Mouse (Mus musculus): Measurements from ENCODE around the gene Sbno1. TPM values are rescaled to one million over a fixed set of nuclear protein-coding genes. Genes with fewer than 3 reads are reported as not detected.

Sbno1 gene
- total and polyA plus RNA-seq, 3 experiments = 11.3 to 62.9 (median 58.8) TPM

DNA sequence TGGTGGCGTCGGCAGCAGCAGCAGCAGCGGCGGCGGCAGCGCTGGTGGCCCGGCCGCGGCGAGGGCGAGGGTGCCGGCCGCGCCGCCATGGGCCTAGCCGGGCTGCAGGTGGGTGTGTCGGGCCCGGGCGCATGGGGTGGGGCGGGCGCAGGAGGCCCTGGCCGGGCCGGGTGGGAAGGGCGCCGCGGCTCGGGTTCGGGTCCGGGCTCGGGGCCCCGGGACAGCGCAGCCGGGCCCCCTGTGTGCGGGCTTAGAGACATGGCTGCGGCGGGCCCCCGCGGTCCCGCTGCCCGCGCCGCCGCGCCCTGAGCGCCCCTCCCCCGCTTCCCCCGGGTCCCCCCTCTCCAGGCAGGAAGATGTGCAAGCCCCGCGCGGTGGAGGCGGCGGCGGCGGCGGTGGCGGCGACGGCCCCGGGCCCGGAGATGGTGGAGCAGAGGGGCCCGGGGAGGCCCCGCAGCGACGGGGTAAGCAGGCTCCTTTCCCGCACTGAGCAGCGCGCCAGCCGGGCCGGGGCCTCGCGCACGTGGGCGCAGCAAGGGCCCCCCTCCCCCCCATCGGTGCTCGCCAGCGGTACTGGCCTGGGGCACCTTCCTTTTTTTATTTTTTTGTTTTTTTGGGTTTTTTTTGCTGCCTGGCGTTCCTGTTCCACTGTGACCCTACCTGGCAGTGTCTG is 20.0 kb upstream of the Sbno1 start:
- intact Hi-C loops (cut with DNase I) = no loop called here
- peak overlapping the region; percentile 77 for H3K4me3 ChIP-seq
- peak overlapping the region; percentile 84 for H3K9ac ChIP-seq (ENCODE audit: low read depth, low read length)
- H3K27ac ChIP-seq = peak overlapping the region; percentile 90
- DNase-seq = peak; percentile 72 to 78
- no peaks in the 10 kb centered on the region; the same call in 1 of the 2 replicates for H3K79me2 ChIP-seq (replicated peaks; ENCODE audit: control insufficient read depth, insufficient read depth, low read length)
- WGBS = 6% methylated on average over 65 of the region's 77 CpGs
- TF ChIP-seq EP300 (IDR thresholded peaks at IDR 0.05; ENCODE audit: insufficient read depth, low read depth, low read length) (no peak), CTCF (IDR thresholded peaks at IDR 0.05) (no peak), POLR2A (IDR thresholded peaks at IDR 0.05; ENCODE audit: insufficient read depth, low read depth, low read length) (no peak)
- no peaks in the 10 kb centered on the region for H3K27me3 ChIP-seq (ENCODE audit: control insufficient read depth, insufficient read depth, low read length)
- peaks cover 7% of the 10 kb centered on the region for H3K4me1 ChIP-seq (ENCODE audit: control insufficient read depth, insufficient read depth, low read length)
- peaks cover 3% of the 10 kb centered on the region; the same call in 1 of the 2 replicates for H3K36me3 ChIP-seq (ENCODE audit: control insufficient read depth, insufficient read depth, low read length)

DNA sequence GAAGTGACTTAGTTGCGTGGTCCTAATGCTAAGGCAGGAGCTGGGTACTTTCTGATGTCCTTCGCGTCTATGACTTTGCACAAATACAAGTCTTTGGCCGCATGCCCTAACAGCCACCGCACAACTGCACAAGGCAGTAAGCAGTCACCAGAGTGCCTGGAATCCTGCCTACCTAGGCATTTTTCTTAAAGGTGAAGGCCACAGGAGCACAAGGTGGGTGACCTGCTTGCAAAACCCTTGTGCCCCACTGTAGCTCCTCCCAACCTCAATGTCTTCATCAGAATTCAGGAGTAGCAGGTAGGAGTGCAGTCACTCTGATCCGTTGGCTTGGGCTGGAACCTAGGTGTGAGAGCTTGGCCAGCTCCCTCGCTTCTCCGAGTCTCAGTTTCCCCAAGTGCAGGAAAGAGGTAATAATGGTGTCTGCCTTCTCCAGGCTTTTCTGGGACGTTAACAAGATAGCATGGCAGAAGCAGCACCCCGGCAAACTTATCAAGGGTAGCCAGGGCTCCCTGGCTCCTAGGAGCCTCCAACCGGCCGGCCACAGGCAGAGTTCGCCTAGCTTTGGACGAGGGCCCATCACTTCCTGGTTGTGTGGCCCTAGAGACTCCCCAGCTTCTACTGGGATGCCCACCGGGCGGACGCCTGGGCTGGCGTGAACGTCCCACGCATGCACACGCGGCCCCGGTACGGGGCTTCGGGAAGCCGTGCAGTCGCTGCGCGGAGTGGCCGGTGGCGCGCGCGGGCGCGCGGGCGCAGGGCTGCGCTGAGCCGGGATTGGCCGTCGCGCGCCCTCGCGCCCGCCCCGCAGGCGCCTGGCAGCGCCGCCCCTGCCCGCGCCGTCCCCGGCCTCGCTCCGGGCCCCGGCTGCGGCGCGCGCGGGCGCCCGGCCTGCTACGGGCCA is 19.1 kb upstream of the Sbno1 start:
- peak; percentile 84 to 89 for DNase-seq
- peak overlapping the region; percentile 72 for H3K4me3 ChIP-seq
- H3K79me2 ChIP-seq (replicated peaks; ENCODE audit: control insufficient read depth, insufficient read depth, low read length) = no peaks in the 10 kb centered on the region; the same call in 1 of the 2 replicates
- WGBS = 20% methylated on average over 66 of the region's 66 CpGs
- peak overlapping the region; percentile 87 for H3K9ac ChIP-seq (ENCODE audit: low read depth, low read length)
- TF ChIP-seq POLR2A (IDR thresholded peaks at IDR 0.05; ENCODE audit: insufficient read depth, low read depth, low read length) = peak; percentile 73
- TF ChIP-seq EP300 (IDR thresholded peaks at IDR 0.05; ENCODE audit: insufficient read depth, low read depth, low read length) = no peak
- TF ChIP-seq CTCF (IDR thresholded peaks at IDR 0.05) = 0 out of 2 replicates have a peak, but pooled peaks have one; percentile 2
- no peaks in the 10 kb centered on the region for H3K27me3 ChIP-seq (ENCODE audit: control insufficient read depth, insufficient read depth, low read length)
- intact Hi-C loops (cut with DNase I) = no loop called here
- H3K27ac ChIP-seq = peak overlapping the region; percentile 89
- H3K4me1 ChIP-seq (ENCODE audit: control insufficient read depth, insufficient read depth, low read length) = peaks cover 7% of the 10 kb centered on the region
- peaks cover 3% of the 10 kb centered on the region; the same call in 1 of the 2 replicates for H3K36me3 ChIP-seq (ENCODE audit: control insufficient read depth, insufficient read depth, low read length)

DNA sequence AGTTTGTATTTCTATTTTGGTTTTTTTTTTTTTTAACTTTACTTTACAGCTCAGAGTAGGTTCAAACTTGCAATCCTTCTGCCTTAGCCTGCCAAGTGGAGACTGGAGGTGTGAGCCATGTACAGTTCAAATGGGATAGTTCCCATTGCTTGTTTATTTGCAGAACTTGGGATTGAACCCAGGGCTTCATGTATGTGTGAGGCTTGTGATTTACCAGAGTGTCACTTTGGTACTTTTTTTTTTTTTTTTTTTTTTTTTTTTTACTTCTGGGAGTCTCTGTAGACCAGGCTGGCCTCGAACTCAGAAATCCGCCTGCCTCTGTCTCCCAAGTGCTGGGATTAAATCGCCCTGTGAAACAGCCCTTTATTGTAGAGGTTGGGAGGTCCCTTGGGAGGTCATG is 18.4 kb upstream of the Sbno1 start:
- intact Hi-C loops (cut with DNase I) = no loop called here
- no peak overlapping the region for H3K4me3 ChIP-seq
- peak overlapping the region; percentile 89 for H3K27ac ChIP-seq
- no peak overlapping the region; the same call in 1 of the 2 replicates for H3K9ac ChIP-seq (ENCODE audit: low read depth, low read length)
- H3K36me3 ChIP-seq (ENCODE audit: control insufficient read depth, insufficient read depth, low read length) = peaks cover 3% of the 10 kb centered on the region; the same call in 1 of the 2 replicates
- no peak for DNase-seq
- TF ChIP-seq CTCF (IDR thresholded peaks at IDR 0.05) (no peak), POLR2A (IDR thresholded peaks at IDR 0.05; ENCODE audit: insufficient read depth, low read depth, low read length) (no peak), EP300 (IDR thresholded peaks at IDR 0.05; ENCODE audit: insufficient read depth, low read depth, low read length) (no peak)
- WGBS = 48% methylated on average over 3 of the region's 3 CpGs
- H3K4me1 ChIP-seq (ENCODE audit: control insufficient read depth, insufficient read depth, low read length) = peaks cover 8% of the 10 kb centered on the region
- no peaks in the 10 kb centered on the region; the same call in 1 of the 2 replicates for H3K79me2 ChIP-seq (replicated peaks; ENCODE audit: control insufficient read depth, insufficient read depth, low read length)
- H3K27me3 ChIP-seq (ENCODE audit: control insufficient read depth, insufficient read depth, low read length) = no peaks in the 10 kb centered on the region

DNA sequence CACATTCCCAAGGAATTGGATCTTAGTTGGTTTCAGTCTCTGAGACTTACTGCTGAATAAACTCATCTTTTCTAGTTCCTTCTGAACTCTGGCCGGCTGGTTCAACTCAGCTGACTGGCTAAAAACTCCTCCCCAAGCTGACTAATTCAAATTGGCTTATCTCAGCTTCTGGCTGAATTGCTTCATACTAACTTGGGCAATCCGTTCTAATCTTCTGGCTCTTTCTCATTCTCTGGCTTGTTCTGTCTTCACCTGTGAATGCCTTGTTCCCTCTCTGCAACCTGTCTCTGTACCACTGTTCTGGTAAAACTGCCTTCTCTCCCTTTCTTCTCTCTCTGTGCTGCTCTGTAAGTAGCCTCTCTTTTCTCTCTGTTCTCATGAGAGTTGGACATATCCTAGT is 16.8 kb upstream of the Sbno1 start:
- Histone ChIP-seq H3K4me1 (ENCODE audit: control insufficient read depth, insufficient read depth, low read length) (peaks cover 5% of the 10 kb centered on the region), H3K79me2 (replicated peaks; ENCODE audit: control insufficient read depth, insufficient read depth, low read length) (no peaks in the 10 kb centered on the region), H3K9ac (ENCODE audit: low read depth, low read length) (no peak overlapping the region), H3K27ac (no peak overlapping the region), H3K27me3 (ENCODE audit: control insufficient read depth, insufficient read depth, low read length) (no peaks in the 10 kb centered on the region), H3K36me3 (ENCODE audit: control insufficient read depth, insufficient read depth, low read length) (no peaks in the 10 kb centered on the region), H3K4me3 (no peak overlapping the region)
- no peak for DNase-seq
- 53% methylated on average over 2 of the region's 2 CpGs for WGBS
- TF ChIP-seq EP300 (IDR thresholded peaks at IDR 0.05; ENCODE audit: insufficient read depth, low read depth, low read length) (no peak), CTCF (IDR thresholded peaks at IDR 0.05) (no peak), POLR2A (IDR thresholded peaks at IDR 0.05; ENCODE audit: insufficient read depth, low read depth, low read length) (no peak)
- intact Hi-C loops (cut with DNase I) = no loop called here

DNA sequence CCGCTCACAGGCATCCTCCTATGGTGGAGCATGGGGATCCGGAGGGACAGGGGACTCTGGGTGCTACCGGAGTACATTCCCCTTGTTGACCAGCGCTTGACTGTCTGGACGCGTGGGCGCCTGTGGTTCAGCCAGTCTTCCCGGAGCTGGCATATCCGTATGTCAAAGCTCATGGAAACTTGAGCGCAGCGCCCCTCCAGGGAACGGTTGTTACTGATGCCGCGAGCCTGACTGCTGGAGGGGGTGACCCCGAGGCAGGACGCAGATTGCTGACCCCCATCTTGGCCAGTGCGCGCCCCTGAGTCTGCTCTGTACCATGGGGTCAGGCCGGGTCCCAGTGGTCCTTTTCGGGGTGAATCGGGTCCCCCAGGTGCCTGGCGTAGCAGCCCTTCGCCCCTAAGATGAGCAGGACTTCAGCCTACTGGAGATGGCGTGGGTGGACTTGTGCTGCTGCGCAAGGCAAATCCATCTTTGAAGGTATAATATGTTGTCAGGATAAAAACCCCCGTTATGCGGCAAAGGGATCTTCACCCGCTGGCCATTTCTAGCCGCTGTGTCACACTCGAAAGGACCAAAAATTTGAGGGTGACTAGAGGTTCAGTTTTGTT is 14.4 kb upstream of the Sbno1 start:
- under 1% methylated on average over 30 of the region's 30 CpGs for WGBS
- DNase-seq = no peak
- peaks cover 5% of the 10 kb centered on the region for H3K4me1 ChIP-seq (ENCODE audit: control insufficient read depth, insufficient read depth, low read length)
- no peaks in the 10 kb centered on the region for H3K36me3 ChIP-seq (ENCODE audit: control insufficient read depth, insufficient read depth, low read length)
- peak overlapping the region; percentile 68 for H3K4me3 ChIP-seq
- H3K79me2 ChIP-seq (replicated peaks; ENCODE audit: control insufficient read depth, insufficient read depth, low read length) = no peaks in the 10 kb centered on the region
- H3K27ac ChIP-seq = peak overlapping the region; percentile 77
- TF ChIP-seq EP300 (IDR thresholded peaks at IDR 0.05; ENCODE audit: insufficient read depth, low read depth, low read length) (0 out of 2 replicates have a peak, but pooled peaks have one; percentile 14), POLR2A (IDR thresholded peaks at IDR 0.05; ENCODE audit: insufficient read depth, low read depth, low read length) (0 out of 2 replicates have a peak, but pooled peaks have one; percentile 11), CTCF (IDR thresholded peaks at IDR 0.05) (peak; percentile 57)
- H3K27me3 ChIP-seq (ENCODE audit: control insufficient read depth, insufficient read depth, low read length) = no peaks in the 10 kb centered on the region
- intact Hi-C loops (cut with DNase I) = loop anchor here (2.0 kb wide), 2 partner anchors 13 to 43 kb away; partner anchors contain the start of genes Sbno1 and Snrnp35
- H3K9ac ChIP-seq (ENCODE audit: low read depth, low read length) = peak overlapping the region; percentile 76
